Mouse (Mus musculus): ENCODE data around the gene Pde4a. TPM values are rescaled to one million over a fixed set of nuclear protein-coding genes. Genes with fewer than 3 reads are reported as not detected.

Pde4a gene
- polyA plus RNA-seq, 1 experiment from 2014 or later: 23.7 TPM

- ATAC-seq (replicated peaks): no peak; the same call in 1 of the 2 replicates
- peak overlapping the region; percentile 7; the same call in 1 of the 2 replicates for H3K4me2 ChIP-seq (replicated peaks)
- WGBS: 12% methylated on average over 30 of the region's 30 CpGs
Measured at GRCm38 (mm10) chr9:21168161-21169123, 2.9 kb downstream of the Pde4a start.

GRCm38 (mm10) chr9:21169157-21169556 is 3.6 kb downstream of the Pde4a start:
- ATAC-seq (replicated peaks): no peak
- H3K27ac ChIP-seq (replicated peaks): no peak overlapping the region
- peaks cover 36% of the 10 kb centered on the region for H3K4me1 ChIP-seq
- WGBS: 46% methylated on average over 1 of the region's 1 CpGs
- no peak overlapping the region for H3K4me3 ChIP-seq
- H3K9ac ChIP-seq (replicated peaks): no peak overlapping the region
- H3K4me2 ChIP-seq (replicated peaks): no peak overlapping the region
- H3K36me3 ChIP-seq: no peaks in the 10 kb centered on the region
- peaks cover 38% of the 10 kb centered on the region for H3K27me3 ChIP-seq
- H3K9me3 ChIP-seq: no peaks in the 10 kb centered on the region

More at GRCm38 (mm10) chr9:21168161-21169123, 2.9 kb downstream of the Pde4a start:
- Histone ChIP-seq H3K36me3 (no peaks in the 10 kb centered on the region), H3K9ac (replicated peaks) (no peak overlapping the region), H3K9me3 (no peaks in the 10 kb centered on the region), H3K4me3 (no peak overlapping the region), H3K4me1 (peaks cover 38% of the 10 kb centered on the region), H3K27me3 (peaks cover 45% of the 10 kb centered on the region), H3K27ac (replicated peaks) (no peak overlapping the region)

GRCm38 (mm10) chr9:21172364-21172763 is 6.8 kb downstream of the Pde4a start:
- H3K9ac ChIP-seq (replicated peaks): no peak overlapping the region
- H3K9me3 ChIP-seq: no peaks in the 10 kb centered on the region
- peaks cover 6% of the 10 kb centered on the region for H3K27me3 ChIP-seq
- ATAC-seq (replicated peaks): no peak
- 87% methylated on average over 6 of the region's 6 CpGs for WGBS
- H3K27ac ChIP-seq (replicated peaks): no peak overlapping the region
- H3K4me2 ChIP-seq (replicated peaks): no peak overlapping the region
- peaks cover 11% of the 10 kb centered on the region for H3K4me1 ChIP-seq
- no peak overlapping the region for H3K4me3 ChIP-seq
- H3K36me3 ChIP-seq: no peaks in the 10 kb centered on the region

- WGBS: 73% methylated on average over 4 of the region's 4 CpGs
- H3K27ac ChIP-seq (replicated peaks): no peak overlapping the region
- H3K9ac ChIP-seq (replicated peaks): no peak overlapping the region
- H3K27me3 ChIP-seq: peaks cover 34% of the 10 kb centered on the region
- no peak for ATAC-seq (replicated peaks)
- peaks cover 7% of the 10 kb centered on the region for H3K4me1 ChIP-seq
- H3K4me2 ChIP-seq (replicated peaks): no peak overlapping the region
- H3K36me3 ChIP-seq: no peaks in the 10 kb centered on the region
- no peak overlapping the region for H3K4me3 ChIP-seq
- no peaks in the 10 kb centered on the region for H3K9me3 ChIP-seq
Measured at GRCm38 (mm10) chr9:21180402-21180801, 14.9 kb downstream of the Pde4a start.

- Histone ChIP-seq H3K9me3 (no peaks in the 10 kb centered on the region), H3K4me1 (peaks cover 7% of the 10 kb centered on the region), H3K27ac (replicated peaks) (no peak overlapping the region), H3K4me2 (replicated peaks) (no peak overlapping the region), H3K27me3 (peaks cover 34% of the 10 kb centered on the region), H3K9ac (replicated peaks) (no peak overlapping the region), H3K36me3 (no peaks in the 10 kb centered on the region), H3K4me3 (no peak overlapping the region)
- 58% methylated on average over 1 of the region's 1 CpGs for WGBS
- no peak for ATAC-seq (replicated peaks)
Measured at GRCm38 (mm10) chr9:21180841-21181240, 15.3 kb downstream of the Pde4a start.

- no peak for ATAC-seq (replicated peaks)
- Histone ChIP-seq H3K27ac (replicated peaks) (no peak overlapping the region), H3K36me3 (no peaks in the 10 kb centered on the region), H3K27me3 (peaks cover 34% of the 10 kb centered on the region), H3K4me2 (replicated peaks) (peak overlapping the region; percentile 16; the same call in 1 of the 2 replicates), H3K9me3 (no peaks in the 10 kb centered on the region), H3K4me3 (peak overlapping the region; percentile 11; the same call in 1 of the 2 replicates), H3K4me1 (peaks cover 7% of the 10 kb centered on the region), H3K9ac (replicated peaks) (no peak overlapping the region)
- 8% methylated on average over 48 of the region's 48 CpGs for WGBS
Measured at GRCm38 (mm10) chr9:21181421-21182220, 16.1 kb downstream of the Pde4a start.

- H3K4me1 ChIP-seq: peaks cover 7% of the 10 kb centered on the region
- ATAC-seq (replicated peaks): no peak
- H3K4me3 ChIP-seq: no peak overlapping the region
- no peak overlapping the region for H3K4me2 ChIP-seq (replicated peaks)
- H3K27me3 ChIP-seq: peaks cover 34% of the 10 kb centered on the region
- H3K27ac ChIP-seq (replicated peaks): no peak overlapping the region
- no peaks in the 10 kb centered on the region for H3K9me3 ChIP-seq
- H3K36me3 ChIP-seq: no peaks in the 10 kb centered on the region
- 84% methylated on average over 6 of the region's 6 CpGs for WGBS
- H3K9ac ChIP-seq (replicated peaks): no peak overlapping the region
Measured at GRCm38 (mm10) chr9:21183421-21183820, 17.9 kb downstream of the Pde4a start.

- Histone ChIP-seq H3K4me3 (peak overlapping the region; percentile 17), H3K27me3 (peaks cover 34% of the 10 kb centered on the region)
- ATAC-seq (replicated peaks): no peak
Measured at GRCm38 (mm10) chr9:21183905-21184413, 18.4 kb downstream of the Pde4a start.

GRCm38 (mm10) chr9:21184733-21185132 is 19.2 kb downstream of the Pde4a start:
- Histone ChIP-seq H3K4me1 (peaks cover 7% of the 10 kb centered on the region), H3K4me2 (replicated peaks) (no peak overlapping the region), H3K9me3 (no peaks in the 10 kb centered on the region), H3K4me3 (no peak overlapping the region), H3K36me3 (no peaks in the 10 kb centered on the region), H3K9ac (replicated peaks) (no peak overlapping the region), H3K27me3 (peaks cover 34% of the 10 kb centered on the region), H3K27ac (replicated peaks) (no peak overlapping the region)
- ATAC-seq (replicated peaks): no peak
- 31% methylated on average over 2 of the region's 2 CpGs for WGBS

More at GRCm38 (mm10) chr9:21183905-21184413, 18.4 kb downstream of the Pde4a start:
- H3K4me1 ChIP-seq: peaks cover 7% of the 10 kb centered on the region
- no peaks in the 10 kb centered on the region for H3K36me3 ChIP-seq
- 6% methylated on average over 34 of the region's 34 CpGs for WGBS
- 0 out of 2 replicates have a peak overlapping the region, but pooled peaks have one; percentile 1 for H3K9ac ChIP-seq (replicated peaks)
- H3K9me3 ChIP-seq: no peaks in the 10 kb centered on the region
- peak overlapping the region; percentile 26 for H3K4me2 ChIP-seq (replicated peaks)
- no peak overlapping the region for H3K27ac ChIP-seq (replicated peaks)

GRCm38 (mm10) chr9:21185436-21185835 is 19.9 kb downstream of the Pde4a start:
- WGBS: 89% methylated on average over 5 of the region's 5 CpGs
- ATAC-seq (replicated peaks): no peak
- peaks cover 34% of the 10 kb centered on the region for H3K27me3 ChIP-seq
- no peak overlapping the region for H3K27ac ChIP-seq (replicated peaks)
- no peak overlapping the region for H3K4me3 ChIP-seq
- peaks cover 7% of the 10 kb centered on the region for H3K4me1 ChIP-seq
- no peak overlapping the region for H3K9ac ChIP-seq (replicated peaks)
- H3K9me3 ChIP-seq: no peaks in the 10 kb centered on the region
- H3K36me3 ChIP-seq: no peaks in the 10 kb centered on the region
- H3K4me2 ChIP-seq (replicated peaks): no peak overlapping the region

- Histone ChIP-seq H3K4me3 (no peak overlapping the region), H3K27me3 (no peaks in the 10 kb centered on the region), H3K4me2 (replicated peaks) (no peak overlapping the region), H3K9ac (replicated peaks) (no peak overlapping the region), H3K27ac (replicated peaks) (no peak overlapping the region), H3K4me1 (no peaks in the 10 kb centered on the region), H3K36me3 (no peaks in the 10 kb centered on the region), H3K9me3 (no peaks in the 10 kb centered on the region)
- ATAC-seq (replicated peaks): no peak
- 38% methylated on average over 7 of the region's 7 CpGs for WGBS
Measured at GRCm38 (mm10) chr9:21189905-21190304, 24.4 kb downstream of the Pde4a start.

GRCm38 (mm10) chr9:21190670-21191069 is 25.2 kb downstream of the Pde4a start:
- no peak overlapping the region for H3K4me3 ChIP-seq
- WGBS: 83% methylated on average over 3 of the region's 3 CpGs
- no peaks in the 10 kb centered on the region for H3K36me3 ChIP-seq
- no peak overlapping the region for H3K9ac ChIP-seq (replicated peaks)
- H3K27ac ChIP-seq (replicated peaks): no peak overlapping the region
- no peaks in the 10 kb centered on the region for H3K27me3 ChIP-seq
- no peaks in the 10 kb centered on the region for H3K4me1 ChIP-seq
- no peak overlapping the region for H3K4me2 ChIP-seq (replicated peaks)
- no peaks in the 10 kb centered on the region for H3K9me3 ChIP-seq
- ATAC-seq (replicated peaks): no peak

Data from forebrain, embryonic 15.5 days (tissue).